Mouse (Mus musculus) cerebral cortex, adult 2 months (tissue): ENCODE results near the gene Trpm3.

Source experiments
- WGBS: fragments of 180-500 bp; shearing (Covaris S2); methylation state at CpG from one replicate; pipeline ENCODE4 v1.1.7; 2018; 5-methylcytosine and 5-hydroxymethylcytosine counted together

The Trpm3 gene

GRCm38 (mm10) chr19:22869853-22870252 is 731.0 kb downstream of the Trpm3 start:
- 78% methylated on average over 2 of the region's 2 CpGs for WGBS

DNA sequence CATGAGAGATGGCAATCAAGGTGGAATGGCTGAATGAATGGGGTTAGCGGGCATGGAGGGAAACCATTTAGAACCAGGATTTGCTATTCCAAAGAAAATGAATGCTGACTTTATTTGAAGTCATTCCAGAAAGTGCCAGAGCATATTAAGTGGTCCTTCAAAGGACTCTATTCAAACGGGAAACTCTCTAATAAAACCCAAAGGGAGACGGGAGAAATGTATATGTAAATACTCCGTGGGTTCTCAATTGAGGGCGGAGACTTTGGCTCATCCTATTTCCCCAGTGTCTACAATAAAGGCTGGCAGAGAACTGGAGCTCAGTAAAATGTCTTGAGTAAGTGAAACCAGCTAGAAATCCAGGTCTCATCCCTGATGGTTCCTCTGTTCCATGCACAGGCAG is 733.6 kb downstream of the Trpm3 start:
- WGBS = 47% methylated on average over 5 of the region's 5 CpGs

GRCm38 (mm10) chr19:22880199-22880598 is 741.4 kb downstream of the Trpm3 start:
- WGBS = 76% methylated on average over 1 of the region's 1 CpGs

DNA sequence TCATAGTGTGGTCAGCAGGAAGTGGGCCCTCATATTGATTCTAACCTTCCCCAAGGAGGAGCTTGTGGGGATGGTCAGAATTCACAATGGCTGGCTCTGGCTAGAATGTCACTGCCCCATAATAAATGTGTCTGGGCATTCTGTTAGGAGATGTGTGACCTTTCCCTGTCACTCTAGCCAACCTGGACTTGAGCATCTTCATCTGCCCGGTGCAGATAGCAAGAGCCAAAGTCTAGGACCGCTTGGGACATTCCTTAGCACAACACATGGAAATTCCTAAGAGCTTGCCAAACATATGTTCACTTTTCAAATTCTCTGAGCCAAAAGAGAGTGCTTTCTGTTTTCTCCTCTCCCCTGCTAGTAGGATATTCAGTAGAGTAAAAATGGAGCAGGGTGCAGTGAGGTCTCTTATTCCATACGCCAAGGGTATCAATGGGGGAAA is 743.8 kb downstream of the Trpm3 start:
- 42% methylated on average over 3 of the region's 3 CpGs for WGBS

DNA sequence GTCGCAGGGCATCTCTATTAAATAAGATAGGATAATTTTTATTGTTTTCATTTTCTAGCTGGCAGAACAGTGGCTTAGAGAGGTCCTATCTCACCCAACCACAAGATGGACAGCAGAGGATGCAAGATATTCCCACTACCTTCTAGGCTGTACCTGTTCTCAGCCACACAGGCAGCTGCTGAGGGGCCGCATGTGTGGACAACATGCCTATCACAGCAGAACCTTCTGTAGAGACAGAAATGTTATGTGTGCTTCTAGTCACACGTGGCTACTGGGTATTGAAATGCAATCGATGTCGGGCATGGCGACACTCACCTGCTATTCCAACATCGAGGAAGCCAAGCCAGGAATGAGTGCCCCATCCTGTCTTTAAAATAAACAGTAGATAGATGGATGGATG is 744.3 kb downstream of the Trpm3 start:
- WGBS = 63% methylated on average over 7 of the region's 7 CpGs

DNA sequence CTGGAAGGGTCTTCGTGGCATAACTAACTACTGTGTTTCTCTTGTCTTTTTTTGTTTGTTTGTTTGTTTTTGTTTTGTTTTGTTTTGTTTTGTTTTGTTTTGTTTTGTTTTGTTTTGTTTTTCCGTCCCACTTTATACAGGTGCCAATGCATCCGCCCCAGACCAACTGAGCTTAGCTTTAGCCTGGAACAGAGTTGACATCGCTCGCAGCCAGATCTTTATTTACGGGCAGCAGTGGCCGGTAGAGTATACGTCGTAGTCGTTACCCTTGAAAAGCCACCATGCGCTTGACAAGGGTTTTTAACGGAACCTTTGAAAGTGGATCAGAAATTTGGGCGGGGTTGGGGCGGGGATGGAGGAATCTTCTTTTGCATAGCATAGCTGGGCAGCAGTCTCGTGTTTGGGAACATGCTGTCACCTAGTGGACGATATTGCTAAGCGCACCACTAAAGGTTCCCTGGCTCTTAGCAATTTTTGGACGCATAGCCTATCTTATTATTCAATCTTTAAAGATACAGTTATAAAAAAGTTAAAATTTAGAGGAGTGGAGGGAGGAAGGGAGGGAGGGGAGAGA is 745.0 kb downstream of the Trpm3 start:
- WGBS = 12% methylated on average over 18 of the region's 18 CpGs

DNA sequence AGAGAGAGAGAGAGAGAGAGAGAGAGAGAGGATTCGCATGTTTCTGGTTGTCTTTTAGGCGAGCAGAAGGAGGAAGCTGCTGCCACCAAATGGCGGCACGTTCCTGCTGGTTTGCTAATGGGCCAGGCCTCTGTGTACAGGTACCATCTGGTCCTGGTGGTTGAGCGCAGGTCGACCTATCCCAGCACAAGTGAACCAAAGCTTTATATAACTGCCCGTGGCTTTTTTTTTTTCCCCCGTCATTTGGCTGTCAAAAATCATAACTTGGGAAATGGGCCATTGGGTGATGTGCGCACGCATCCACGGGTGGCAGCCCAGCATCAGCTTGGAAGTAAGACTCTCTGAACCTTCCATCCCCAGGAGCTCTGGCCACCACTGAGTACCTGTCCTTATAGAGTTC is 745.5 kb downstream of the Trpm3 start:
- 27% methylated on average over 11 of the region's 11 CpGs for whole genome bisulfite sequencing

DNA sequence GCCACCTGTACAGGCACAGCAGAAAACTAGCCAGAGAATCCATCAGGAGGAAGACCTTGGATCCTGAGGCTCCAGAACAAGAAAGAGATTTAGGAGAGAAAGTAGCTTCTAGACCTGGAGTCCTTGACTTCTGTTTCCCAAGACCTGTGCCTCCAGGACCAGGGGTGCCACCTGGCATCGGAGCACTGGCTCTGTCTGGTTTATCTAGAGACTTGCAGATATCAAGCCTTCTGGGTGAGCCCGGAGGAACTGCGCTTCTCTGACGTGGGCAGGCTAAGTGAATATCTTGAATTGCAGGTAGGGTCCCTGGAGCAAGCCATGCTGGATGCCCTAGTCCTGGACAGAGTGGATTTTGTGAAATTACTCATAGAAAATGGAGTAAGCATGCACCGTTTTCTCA is 746.2 kb downstream of the Trpm3 start:
- WGBS = 96% methylated on average over 5 of the region's 5 CpGs

- WGBS = 75% methylated on average over 7 of the region's 7 CpGs
Measured at GRCm38 (mm10) chr19:22901892-22902291, 763.0 kb downstream of the Trpm3 start.

GRCm38 (mm10) chr19:22902386-22902785 is 763.5 kb downstream of the Trpm3 start:
- WGBS = 98% methylated on average over 6 of the region's 6 CpGs

GRCm38 (mm10) chr19:22905066-22905482 is 766.2 kb downstream of the Trpm3 start:
- 23% methylated on average over 11 of the region's 11 CpGs for WGBS

DNA sequence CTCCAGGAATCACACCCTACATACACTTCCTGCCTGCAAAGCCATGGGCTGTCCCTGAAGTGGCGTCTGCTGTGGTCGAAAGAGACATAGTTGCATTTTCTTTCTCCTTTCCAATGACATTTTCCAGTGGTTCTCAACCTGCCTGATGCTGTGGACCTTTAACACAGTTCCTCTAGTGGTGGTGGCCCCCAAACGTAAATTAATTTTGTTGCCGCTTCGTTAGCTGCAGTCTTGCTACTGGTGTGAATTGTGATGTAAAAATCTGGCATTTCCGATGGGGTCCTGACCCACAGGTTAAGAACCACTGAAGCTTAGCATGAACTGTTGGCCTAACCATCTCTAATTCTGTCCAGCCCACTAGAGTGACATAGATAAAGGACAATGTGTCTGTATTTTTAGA is 771.8 kb downstream of the Trpm3 start:
- 74% methylated on average over 6 of the region's 6 CpGs for WGBS

DNA sequence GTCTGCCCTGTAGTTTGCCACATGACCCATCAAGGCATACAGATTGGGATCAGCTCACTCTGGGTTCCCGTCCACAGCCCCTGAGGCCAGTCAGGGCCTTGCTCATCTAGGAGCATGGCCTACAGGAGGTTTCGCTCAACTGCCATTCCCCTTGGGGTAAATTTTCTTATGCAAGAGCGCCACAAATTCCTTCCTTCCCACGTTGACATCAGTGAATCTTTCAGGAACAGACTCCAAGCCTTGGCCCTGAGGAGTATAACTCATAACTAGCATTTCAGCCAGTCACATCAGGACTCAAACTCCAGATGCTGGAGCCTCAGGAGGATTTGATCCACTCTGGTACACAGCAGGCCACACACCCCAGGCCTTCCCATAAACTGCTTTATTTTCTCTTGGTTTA is 774.1 kb downstream of the Trpm3 start:
- 92% methylated on average over 4 of the region's 4 CpGs for WGBS

GRCm38 (mm10) chr19:22915868-22916642 is 777.2 kb downstream of the Trpm3 start:
- WGBS = 5% methylated on average over 16 of the region's 16 CpGs

GRCm38 (mm10) chr19:22916643-22917344 is 777.9 kb downstream of the Trpm3 start:
- 15% methylated on average over 18 of the region's 18 CpGs for WGBS

DNA sequence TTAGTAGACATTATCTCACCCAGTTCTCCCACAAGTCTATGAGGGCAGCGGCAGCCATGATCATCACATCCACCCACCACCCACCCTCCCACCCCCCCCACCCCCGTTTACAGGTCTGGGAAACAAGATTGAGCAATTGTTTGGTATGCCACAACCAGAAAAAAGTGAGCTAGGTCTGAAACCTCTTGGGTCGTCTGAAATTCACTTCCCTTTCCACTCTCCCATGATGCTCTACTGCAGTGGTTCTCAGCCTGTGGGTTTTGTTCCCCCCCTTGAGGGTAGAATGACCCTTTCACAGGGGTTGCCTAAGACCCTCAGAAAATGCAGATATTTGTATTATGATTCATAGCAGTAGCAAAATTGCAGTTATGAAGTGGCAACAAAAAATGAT is 778.5 kb downstream of the Trpm3 start:
- WGBS = 60% methylated on average over 3 of the region's 3 CpGs

DNA sequence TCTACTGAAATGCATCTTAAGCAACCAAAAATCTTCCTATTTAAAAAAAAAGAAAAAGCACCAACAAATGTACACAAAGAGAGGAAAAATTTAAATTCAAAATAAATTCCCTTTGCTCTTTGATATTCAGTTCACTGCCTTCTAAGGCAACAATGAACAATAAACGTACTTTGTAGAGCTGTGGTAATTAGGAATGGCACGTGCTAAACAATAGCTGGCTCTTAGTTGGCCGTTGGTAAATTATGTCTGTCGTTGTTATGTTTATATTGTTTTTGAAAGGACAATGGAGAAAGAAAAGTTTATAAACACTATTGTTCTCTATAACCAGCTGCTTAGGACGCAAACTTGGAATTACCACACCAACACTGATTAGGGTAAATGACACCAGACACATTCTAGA is 782.1 kb downstream of the Trpm3 start:
- 51% methylated on average over 5 of the region's 5 CpGs for WGBS

DNA sequence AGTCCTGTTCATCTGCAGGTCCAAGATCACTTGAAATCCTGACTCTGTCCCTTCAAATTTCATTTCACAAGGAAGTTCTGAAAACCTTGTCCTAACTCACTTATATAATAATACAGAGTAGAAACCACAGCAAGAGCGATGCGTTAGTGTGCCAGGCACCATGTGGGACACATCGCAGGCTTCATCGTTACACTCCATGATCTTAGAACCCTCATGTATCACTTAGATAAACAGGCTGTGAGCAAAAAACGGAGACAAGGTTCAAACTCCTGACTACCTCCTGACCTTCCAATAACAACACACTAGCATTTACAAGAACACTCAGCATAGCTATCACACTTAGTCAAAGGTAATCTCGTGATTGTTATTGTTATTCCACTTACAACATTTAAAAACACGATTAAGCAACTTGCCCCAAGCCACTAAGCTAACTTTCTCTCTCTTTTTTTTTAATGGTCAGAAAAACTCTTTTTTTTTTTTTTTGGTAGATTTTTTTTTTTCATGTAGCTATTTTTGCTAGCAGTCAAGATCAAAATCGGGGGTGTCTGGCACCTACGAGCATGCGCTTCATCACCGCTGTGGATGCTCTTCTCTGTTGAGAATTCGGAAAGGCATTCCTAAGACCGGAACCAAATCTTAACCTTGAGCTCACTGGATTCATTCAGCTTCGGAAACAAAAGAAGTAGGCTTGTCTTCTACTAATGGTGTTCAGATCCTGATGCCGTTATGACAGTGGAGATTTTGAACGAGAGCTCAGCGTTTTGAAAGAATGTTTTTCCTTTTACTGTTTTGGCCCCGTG is 784.2 kb downstream of the Trpm3 start:
- WGBS = 80% methylated on average over 18 of the region's 18 CpGs

DNA sequence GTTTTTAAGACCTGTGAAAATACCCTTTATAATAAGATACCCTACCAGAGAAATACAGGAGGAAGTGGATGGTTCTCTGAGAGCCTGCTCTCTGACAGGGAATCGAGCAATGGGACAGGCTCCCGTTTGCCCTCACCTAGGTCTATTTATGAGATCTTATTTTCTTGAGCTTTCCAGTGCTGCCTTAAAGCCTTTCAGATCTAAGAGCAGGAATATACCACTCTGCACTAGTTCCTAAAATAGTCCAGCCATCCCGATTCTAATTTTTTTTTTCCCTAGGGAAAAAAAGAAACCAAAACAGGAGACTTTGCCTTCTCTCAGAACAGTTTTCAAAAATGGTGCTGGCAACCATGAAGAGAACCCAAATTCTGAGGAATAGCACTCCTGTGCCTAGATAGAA is 786.4 kb downstream of the Trpm3 start:
- WGBS = 36% methylated on average over 3 of the region's 3 CpGs

- 69% methylated on average over 9 of the region's 9 CpGs for WGBS
Measured at GRCm38 (mm10) chr19:22926753-22927152, 787.9 kb downstream of the Trpm3 start.

- 90% methylated on average over 6 of the region's 6 CpGs for WGBS
Measured at GRCm38 (mm10) chr19:22928366-22928765, 789.5 kb downstream of the Trpm3 start.

DNA sequence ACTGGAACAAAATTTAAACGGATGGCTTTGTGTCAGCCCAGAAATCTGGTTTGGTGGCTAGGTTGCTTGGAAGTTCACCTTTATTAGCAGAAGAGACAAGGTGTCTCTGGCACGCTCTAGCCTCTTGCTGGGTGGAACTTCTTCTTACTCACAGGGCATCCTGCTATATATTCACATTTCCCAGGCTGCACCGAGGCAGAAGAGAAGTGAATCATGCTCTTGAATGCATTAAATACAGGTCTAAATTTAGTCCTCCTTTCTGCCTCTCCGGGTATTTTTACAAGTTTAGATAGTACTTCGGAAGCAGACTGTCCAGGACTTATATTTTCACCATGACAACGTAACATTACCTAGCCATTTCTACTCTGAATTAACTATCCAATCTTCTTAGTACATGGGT is 790.9 kb downstream of the Trpm3 start:
- WGBS = 38% methylated on average over 6 of the region's 6 CpGs
